Mouse (Mus musculus) midbrain, embryonic 14.5 days (tissue): Measurements from ENCODE around the gene Gm14440. TPM values are rescaled to one million over a fixed set of nuclear protein-coding genes. Genes with fewer than 3 reads are reported as not detected.
"Not testable (repeated sequence)": the region's sequence is repeated elsewhere in the genome, so short reads cannot be mapped to it uniquely, and the experiment has no call there.

ENCODE experiments used
- ATAC-seq: fragments of 200-750 bp; cut with Nextera tagmentation; 2 replicates; pipeline ENCODE4 v1.8.0; 2017; ENCODE audit warnings: moderate number of reproducible peaks, moderate library complexity; ENCODE audit not compliant: low FRiP score, low TSS enrichment
- DNase-seq: peaks from one replicate; pipeline ENCODE4 v3.0.0-alpha.2; 2015
- H3K27ac ChIP-seq: fragments of 300-500 bp; sonication (generic); replicated peaks from 2 replicates; pipeline ENCODE4 v1.5.1; 2014; ENCODE audit warnings: mild to moderate bottlenecking, low read depth, low read length, moderate library complexity
- H3K27me3 ChIP-seq: fragments of 300-500 bp; sonication (generic); 2 replicates; pipeline ENCODE4 v1.6.1; 2014; ENCODE audit warnings: low read length, control low read depth, mixed read lengths; ENCODE audit not compliant: control insufficient read depth, insufficient read depth
- H3K36me3 ChIP-seq: fragments of 300-500 bp; sonication (generic); 2 replicates; pipeline ENCODE4 v1.6.1; 2014; ENCODE audit warnings: low read length, control low read depth; ENCODE audit not compliant: control insufficient read depth, insufficient read depth
- H3K4me1 ChIP-seq: fragments of 300-500 bp; sonication (generic); 2 replicates; pipeline ENCODE4 v1.6.1; 2014; ENCODE audit warnings: mild to moderate bottlenecking, antibody characterized with exemption, low read length, control low read depth; ENCODE audit not compliant: control insufficient read depth, insufficient read depth
- H3K4me2 ChIP-seq: fragments of 300-500 bp; sonication (generic); 2 replicates; pipeline ENCODE4 v1.6.1; 2014; ENCODE audit warnings: mild to moderate bottlenecking, low read length, moderate library complexity
- H3K4me3 ChIP-seq: fragments of 300-500 bp; sonication (generic); replicated peaks from 2 replicates; pipeline ENCODE4 v1.5.1; 2014; ENCODE audit warnings: low read depth, low read length
- H3K9ac ChIP-seq: fragments of 300-500 bp; sonication (generic); replicated peaks from 2 replicates; pipeline ENCODE4 v1.6.1; 2014; ENCODE audit warnings: mild to moderate bottlenecking, low read length, moderate library complexity
- H3K9me3 ChIP-seq: fragments of 300-500 bp; sonication (generic); 2 replicates; pipeline ENCODE4 v1.6.1; 2016; ENCODE audit warnings: low read length, control low read depth, mixed read lengths; ENCODE audit not compliant: control insufficient read depth
- WGBS: fragments of 180-500 bp; shearing (Covaris S2); extraction: QIAGEN DNeasy Blood & Tissue Kit; methylation state at CpG from one replicate; pipeline ENCODE4 v1.1.7; 2014; 5-methylcytosine and 5-hydroxymethylcytosine counted together
- polyA plus RNA-seq: library from polyadenylated mRNA; unstranded; fragments of >200 nt; fragmentation: Nextera tagmentation; extraction: Ambion mirVana; gene quantifications from 2 replicates; pipeline ENCODE4 v1.2.1, GENCODE M21; 2014

The Gm14440 gene
- 3.2 TPM in 1 of 2 replicates, not detected in the other for polyA plus RNA-seq

- H3K9me3 ChIP-seq, H3K27me3 ChIP-seq, DNase-seq, H3K4me3 ChIP-seq, H3K4me1 ChIP-seq, ATAC-seq, H3K27ac ChIP-seq, H3K4me2 ChIP-seq, H3K36me3 ChIP-seq, H3K9ac ChIP-seq: not testable (repeated sequence)
- WGBS = no CpG with 5 or more reads among the region's 6 CpGs
Observed at GRCm38 (mm10) chr2:175274825-175275224, at the start of gene Gm14440. Gene Gm14440, plus strand, starts transcription at chr2:175275125.

Other genes with a start within 250 kb of the Gm14440 start
- gene Gm14393, start 207.3 kb upstream of the Gm14440 start, polyA plus RNA-seq = not detected in 2 replicates
- 6.2 and 6.6 TPM in 2 replicates for gene Gm14399, start 133.1 kb upstream of the Gm14440 start, polyA plus RNA-seq
- gene Gm14443, start 99.3 kb upstream of the Gm14440 start, polyA plus RNA-seq = 1.3 and 1.4 TPM in 2 replicates
- gene Gm14391, start 68.2 kb upstream of the Gm14440 start, polyA plus RNA-seq = 13.3 and 14.3 TPM in 2 replicates
- gene Gm4631, start 63.1 kb downstream of the Gm14440 start, polyA plus RNA-seq = 21.1 and 23.0 TPM in 2 replicates
- gene Zfp968, start 97.3 kb downstream of the Gm14440 start, polyA plus RNA-seq = 3.3 and 5.3 TPM in 2 replicates
- gene Gm4724, start 160.7 kb downstream of the Gm14440 start, polyA plus RNA-seq = 10.6 and 19.6 TPM in 2 replicates
- 7.5 and 9.1 TPM in 2 replicates for gene Zfp965, start 194.9 kb downstream of the Gm14440 start, polyA plus RNA-seq